Mouse (Mus musculus): ENCODE data around the gene S100a13.

The S100a13 gene

GRCm38 (mm10) chr3:90508287-90508949 is 5.8 kb upstream of the S100a13 start:
- DNase-seq (ENCODE audit: low spot score) = no peak

GRCm38 (mm10) chr3:90508950-90509746 is 5.1 kb upstream of the S100a13 start, which contains the start of gene Chtop:
Chtop (minus strand) TSS chr3:90509498.
- DNase-seq (ENCODE audit: low spot score) = peak; percentile 99

- no peak for DNase-seq (ENCODE audit: low spot score)
These were observed 4.5 kb upstream of the S100a13 start for GRCm38 (mm10) chr3:90509747-90510123.

- no peak for DNase-seq (ENCODE audit: low spot score)
These were observed 2.0 kb upstream of the S100a13 start for GRCm38 (mm10) chr3:90512276-90512675.

GRCm38 (mm10) chr3:90512948-90513642 is 1.1 kb upstream of the S100a13 start:
- no peak for DNase-seq (ENCODE audit: low spot score)

DNA sequence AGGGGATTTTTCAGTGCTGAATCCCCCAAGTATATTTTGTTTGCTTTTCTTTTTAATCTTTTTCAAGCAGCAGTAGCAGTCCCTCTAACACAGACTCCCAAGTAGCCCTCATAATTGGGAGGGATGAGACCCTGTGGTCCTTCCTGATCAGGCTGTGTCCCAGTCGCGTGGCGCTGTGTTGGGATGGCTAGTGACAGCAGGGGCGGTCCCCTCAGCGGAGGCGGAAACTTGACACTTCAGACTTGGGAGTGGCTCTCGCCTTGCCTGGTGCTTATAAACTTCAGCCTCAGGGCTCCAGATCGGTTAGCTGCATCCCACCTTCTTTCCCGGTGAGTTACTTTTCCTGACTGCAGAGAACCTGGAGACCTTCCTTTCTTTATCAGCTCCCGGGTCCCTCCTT is 456 bp downstream of the S100a13 start:
- DNase-seq (ENCODE audit: low spot score) = peak; percentile 43

DNA sequence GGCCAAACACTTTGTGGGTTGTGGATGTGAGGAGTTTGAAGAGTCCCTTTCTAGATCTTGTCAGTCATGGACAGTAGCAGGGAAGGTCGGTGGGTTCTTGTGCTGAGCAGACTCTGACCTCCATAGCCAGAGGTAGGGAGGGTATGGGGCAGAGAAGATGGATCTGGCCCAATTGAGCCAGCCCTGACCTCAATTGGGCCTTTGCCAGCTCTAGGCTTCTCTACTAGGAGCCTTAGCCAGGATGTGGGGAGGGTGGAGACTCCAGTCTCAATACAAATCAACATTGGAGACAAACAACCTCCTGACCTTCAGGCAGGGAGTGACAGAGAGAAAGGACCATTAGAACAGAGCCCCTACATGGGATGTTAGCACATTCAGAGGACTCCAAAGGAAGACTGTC is 1.0 kb downstream of the S100a13 start:
- DNase-seq (ENCODE audit: low spot score) = no peak

- no peak for DNase-seq (ENCODE audit: low spot score)
These were observed 1.6 kb downstream of the S100a13 start for GRCm38 (mm10) chr3:90515789-90516188.

GRCm38 (mm10) chr3:90517711-90518110 is 3.5 kb downstream of the S100a13 start:
- no peak for DNase-seq (ENCODE audit: low spot score)

DNA sequence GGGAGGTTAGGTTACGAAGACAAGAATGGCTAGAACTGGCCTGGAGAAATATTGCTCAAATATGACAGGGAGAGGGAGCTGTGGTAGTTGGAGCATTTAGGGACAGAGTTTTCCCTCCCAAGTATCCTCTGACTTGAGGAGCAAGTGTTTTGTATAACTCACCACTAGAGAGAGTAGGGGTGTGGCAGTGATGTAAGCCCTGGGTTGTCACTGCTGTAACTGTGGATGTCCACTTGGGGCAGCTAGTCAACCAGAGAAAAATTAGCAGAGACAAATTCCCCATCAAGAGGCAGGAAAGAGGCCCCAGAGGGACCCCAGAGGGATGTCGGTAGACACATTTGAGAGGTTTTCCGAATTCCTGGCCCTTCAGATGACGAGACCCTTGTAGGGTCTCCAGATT is 11.2 kb downstream of the S100a13 start:
- no peak for DNase-seq (ENCODE audit: low spot score)

- no peak for DNase-seq (ENCODE audit: low spot score)
These were observed 11.8 kb downstream of the S100a13 start for GRCm38 (mm10) chr3:90526076-90526475.

- DNase-seq (ENCODE audit: low spot score) = no peak
These were observed 12.3 kb downstream of the S100a13 start, which contains the start of gene S100a14 for GRCm38 (mm10) chr3:90526580-90526979. S100a14 (plus strand) TSS chr3:90526856.

DNA sequence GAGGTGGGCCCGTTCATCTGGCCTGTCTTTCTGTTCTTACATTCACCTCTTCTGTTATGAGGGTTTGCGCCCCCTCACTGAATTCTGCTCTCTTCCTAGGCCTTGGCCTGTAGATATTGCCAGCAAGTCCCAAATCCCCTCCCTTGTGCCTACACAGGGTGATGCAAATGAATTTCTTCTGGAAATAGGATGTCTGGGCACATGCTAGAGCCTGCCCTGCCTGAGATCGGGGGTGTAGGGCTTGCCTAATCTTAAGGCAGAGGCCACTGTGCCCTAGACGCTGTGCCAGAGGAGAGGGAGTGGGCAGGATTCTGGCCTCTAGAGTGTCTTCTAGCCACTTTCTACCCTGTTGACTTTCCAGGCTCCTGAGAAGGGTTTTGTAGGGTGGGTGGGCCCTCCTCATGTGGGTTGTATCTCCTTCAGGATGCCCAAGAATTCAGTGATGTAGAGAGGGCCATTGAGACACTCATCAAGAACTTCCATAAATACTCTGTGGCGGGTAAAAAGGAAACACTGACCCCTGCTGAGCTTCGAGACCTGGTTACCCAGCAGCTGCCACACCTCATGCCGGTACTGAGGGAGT is 13.1 kb downstream of the S100a13 start:
- no peak for DNase-seq (ENCODE audit: low spot score)

DNA sequence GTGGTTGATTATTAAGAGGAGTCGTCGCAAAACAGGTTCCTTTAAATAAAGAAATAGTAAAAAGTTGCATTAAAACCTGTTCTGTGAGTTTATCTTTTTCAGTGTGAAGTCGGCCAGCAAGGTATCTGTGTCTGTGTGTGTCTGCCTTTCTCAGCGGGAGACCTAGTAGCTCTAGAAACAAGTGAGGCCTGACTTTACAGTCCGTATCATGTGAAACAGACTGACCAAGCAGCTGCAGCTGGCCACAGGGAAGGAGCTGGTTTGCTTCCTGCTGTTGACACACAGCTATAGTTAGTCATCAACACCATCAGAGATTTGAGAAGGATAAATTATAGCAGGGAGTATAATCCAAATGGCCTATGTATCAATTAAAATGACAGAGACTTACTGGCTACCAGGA is 17.5 kb downstream of the S100a13 start:
- DNase-seq (ENCODE audit: low spot score) = no peak

GRCm38 (mm10) chr3:90535446-90535845 is 21.2 kb downstream of the S100a13 start:
- DNase-seq (ENCODE audit: low spot score) = no peak

GRCm38 (mm10) chr3:90537141-90537904 is 23.1 kb downstream of the S100a13 start, which contains the start of gene S100a16:
S100a16 (plus strand) TSS chr3:90537254.
- peak; percentile 65 for DNase-seq (ENCODE audit: low spot score)

GRCm38 (mm10) chr3:90537905-90538296 is 23.7 kb downstream of the S100a13 start:
- no peak for DNase-seq (ENCODE audit: low spot score)

- no peak for DNase-seq (ENCODE audit: low spot score)
These were observed 26.7 kb downstream of the S100a13 start for GRCm38 (mm10) chr3:90540904-90541303.

DNA sequence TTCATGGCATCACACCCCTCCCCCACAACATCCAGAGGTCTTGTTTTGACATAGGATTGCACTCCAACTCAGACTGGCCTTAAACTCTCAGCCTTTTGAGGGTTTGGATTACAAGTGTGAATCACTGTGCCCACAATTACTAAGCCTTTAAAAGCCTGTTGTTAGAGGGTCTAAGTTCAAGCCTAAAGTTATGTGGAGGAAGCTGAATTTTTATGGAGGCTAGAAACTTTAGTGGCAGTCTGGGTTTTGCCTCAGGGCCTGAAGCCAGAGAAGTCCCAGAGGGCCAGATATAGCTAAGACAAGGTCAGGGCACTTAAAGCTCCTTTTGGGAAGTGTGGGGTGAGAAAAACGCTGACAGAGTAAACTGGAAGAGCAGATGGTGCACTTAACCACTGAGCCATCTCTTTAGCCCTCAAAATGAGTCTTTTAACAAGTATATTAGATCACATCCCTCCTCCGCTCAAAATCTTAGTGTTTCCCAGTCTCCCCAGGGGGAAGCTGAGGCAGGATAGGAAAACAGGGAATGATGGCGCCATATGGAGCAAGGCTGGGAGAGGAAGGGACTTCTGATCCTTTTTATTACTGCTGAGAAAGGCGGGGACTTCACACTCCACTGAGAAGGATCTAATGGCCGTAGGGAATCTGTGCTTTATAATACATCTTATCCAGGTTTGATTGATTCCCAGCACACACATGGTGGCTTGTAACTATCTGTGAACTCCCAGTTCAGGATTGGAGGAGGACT is 35.6 kb downstream of the S100a13 start:
- DNase-seq (ENCODE audit: low spot score) = no peak

- DNase-seq (ENCODE audit: low spot score) = no peak
These were observed 36.2 kb downstream of the S100a13 start for GRCm38 (mm10) chr3:90550421-90550790.

DNA sequence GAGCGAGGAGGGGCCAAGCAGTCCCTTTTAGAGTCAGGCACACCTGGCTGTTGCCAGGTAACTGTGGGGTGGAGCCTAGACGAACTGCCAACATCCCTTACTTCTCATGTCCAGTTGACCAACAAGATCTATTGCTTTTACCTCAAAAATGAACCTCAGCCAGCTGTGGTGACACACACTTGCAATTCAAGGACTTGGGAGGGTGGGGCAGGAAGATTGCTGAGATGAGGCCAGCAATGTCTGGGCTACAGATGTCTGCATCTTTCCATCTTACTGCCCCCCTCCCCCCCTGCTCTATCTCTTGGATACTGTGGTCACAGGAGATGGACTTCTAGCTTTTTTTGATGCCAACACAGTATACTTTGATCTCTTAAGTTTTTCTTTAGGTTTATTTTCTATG is 38.0 kb downstream of the S100a13 start:
- no peak for DNase-seq (ENCODE audit: low spot score)
